Mouse (Mus musculus) myocyte (in vitro differentiated cells): ENCODE results near the gene Gpr55. TPM values are rescaled to one million over a fixed set of nuclear protein-coding genes. Genes with fewer than 3 reads are reported as not detected.

Source experiments
- H3K27me3 ChIP-seq: one replicate; pipeline ENCODE4 v1.6.1; 2011; ENCODE audit not compliant: control insufficient read depth, insufficient read depth, insufficient read length
- H3K36me3 ChIP-seq: one replicate; pipeline ENCODE4 v1.6.1; 2011; ENCODE audit not compliant: control insufficient read depth, insufficient read depth
- H3K4me2 ChIP-seq: one replicate; pipeline ENCODE4 v1.6.1; 2011; ENCODE audit warnings: low read depth, control low read depth
- H3K4me3 ChIP-seq: one replicate; pipeline ENCODE4 v1.5.1; 2011; ENCODE audit warnings: mild to moderate bottlenecking, control low read depth, moderate library complexity
- H3K79me2 ChIP-seq: one replicate; pipeline ENCODE4 v1.6.1; 2011; ENCODE audit not compliant: control insufficient read depth, insufficient read depth
- H3ac ChIP-seq: one replicate; pipeline ENCODE4 v1.6.1; 2011; ENCODE audit not compliant: control insufficient read depth, insufficient read length
- CEBPB ChIP-seq: IDR thresholded peaks from 2 replicates; pipeline ENCODE4 v1.6.1; 2011; ENCODE audit warnings: mild to moderate bottlenecking, moderate library complexity; ENCODE audit not compliant: poor library complexity, insufficient read depth, severe bottlenecking
- E2F4 ChIP-seq: IDR thresholded peaks from one replicate; pipeline ENCODE4 v1.6.1; 2011; ENCODE audit warnings: mild to moderate bottlenecking, control low read depth, moderate library complexity; ENCODE audit not compliant: insufficient read depth
- MAX ChIP-seq: IDR thresholded peaks from one replicate; pipeline ENCODE4 v1.6.1; 2011; ENCODE audit warnings: low read depth, mild to moderate bottlenecking, control low read depth
- MYOD1 ChIP-seq, 3 experiments: IDR thresholded peaks; one replicate each; pipeline ENCODE4 v1.6.1; 2011; ENCODE audit warnings: control low read depth in 2 of 3, low read depth in 2 of 3, mild to moderate bottlenecking in 2 of 3, moderate library complexity in 1 of 3; ENCODE audit not compliant: insufficient read length in 2 of 3, control insufficient read depth in 1 of 3
- MYOG ChIP-seq, 3 experiments: IDR thresholded peaks; one replicate each; pipeline ENCODE4 v1.6.1; 2011; ENCODE audit warnings: control low read depth in 2 of 3, low read depth in 2 of 3, mild to moderate bottlenecking in 2 of 3; ENCODE audit not compliant: insufficient read length in 2 of 3, control insufficient read depth in 1 of 3, insufficient read depth in 1 of 3
- POLR2A ChIP-seq: IDR thresholded peaks from one replicate; pipeline ENCODE4 v1.6.1; 2011; ENCODE audit warnings: low read depth, mild to moderate bottlenecking, control low read depth, moderate library complexity; ENCODE audit not compliant: insufficient read length
- POLR2AphosphoS2 ChIP-seq: IDR thresholded peaks from one replicate; pipeline ENCODE4 v1.6.1; 2011; ENCODE audit warnings: low read depth, control low read depth; ENCODE audit not compliant: insufficient read length
- REST ChIP-seq: IDR thresholded peaks from one replicate; pipeline ENCODE4 v1.6.1; 2011; ENCODE audit warnings: mild to moderate bottlenecking, control low read depth, moderate library complexity; ENCODE audit not compliant: insufficient read depth, insufficient read length
- SRF ChIP-seq: IDR thresholded peaks from one replicate; pipeline ENCODE4 v1.6.1; 2011; ENCODE audit warnings: low read depth; ENCODE audit not compliant: control insufficient read depth, insufficient read length
- TCF12 ChIP-seq: IDR thresholded peaks from one replicate; pipeline ENCODE4 v1.6.1; 2011; ENCODE audit warnings: mild to moderate bottlenecking, control low read depth; ENCODE audit not compliant: poor library complexity, insufficient read depth, severe bottlenecking
- TCF3 ChIP-seq: IDR thresholded peaks from one replicate; pipeline ENCODE4 v1.6.1; 2011; ENCODE audit warnings: low read depth, control low read depth; ENCODE audit not compliant: insufficient read length
- USF1 ChIP-seq: IDR thresholded peaks from one replicate; pipeline ENCODE4 v1.6.1; 2011; ENCODE audit warnings: low read depth, mild to moderate bottlenecking, control low read depth, moderate library complexity
- polyA plus RNA-seq: library from polyadenylated mRNA; unstranded; fragments of >200 nt; fragmentation: generic; extraction: Trizol; gene quantifications from one replicate; pipeline ENCODE4 v1.2.1, GENCODE M21; 2012; ENCODE audit warnings: missing spikeins

Gene Gpr55
- polyA plus RNA-seq, 1 experiment, result not detected

DNA sequence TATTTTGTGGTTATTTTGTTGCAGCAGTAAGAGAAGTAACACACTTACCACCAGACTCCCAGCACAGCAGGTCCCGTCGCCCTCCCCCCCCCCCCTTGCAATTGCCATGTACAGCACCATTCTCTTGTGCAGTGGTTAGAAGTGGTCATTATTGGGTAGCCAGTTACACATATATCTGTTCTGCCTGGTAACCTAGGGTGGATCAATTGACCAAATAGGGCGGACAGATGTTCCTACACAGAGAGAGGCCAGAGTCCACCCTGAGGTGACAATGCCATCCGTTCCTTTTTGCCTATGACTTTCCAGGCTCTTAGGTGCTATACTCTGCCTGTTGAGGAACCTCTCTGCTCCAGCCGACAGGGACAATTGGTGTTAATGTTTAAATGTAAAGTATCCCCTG lies 35.6 kb downstream of the Gpr55 start:
- H3K36me3 ChIP-seq, result no peaks in the 10 kb centered on the region
- H3K4me2 ChIP-seq, result no peak overlapping the region
- H3K4me3 ChIP-seq, result no peak overlapping the region
- TF ChIP-seq CEBPB (no peak), REST (no peak), POLR2A (no peak), USF1 (no peak), MAX (no peak), TCF12 (no peak), MYOD1 (IDR thresholded peaks at IDR 0.05; ENCODE audit: control insufficient read depth in 1 of 3, insufficient read length in 2 of 3, low read depth in 2 of 3) (no peak), TCF3 (no peak), MYOG (IDR thresholded peaks at IDR 0.05; ENCODE audit: control insufficient read depth in 1 of 3, insufficient read depth in 1 of 3, insufficient read length in 2 of 3, low read depth in 2 of 3) (no peak), POLR2AphosphoS2 (no peak), SRF (no peak), E2F4 (no peak)
- no peaks in the 10 kb centered on the region for H3K79me2 ChIP-seq
- peaks cover 12% of the 10 kb centered on the region for H3K27me3 ChIP-seq
- H3ac ChIP-seq, result no peak overlapping the region

GRCm38 (mm10) chr1:85922865-85923211 lies 38.0 kb downstream of the Gpr55 start:
- H3K36me3 ChIP-seq, result no peaks in the 10 kb centered on the region
- H3K4me2 ChIP-seq, result no peak overlapping the region
- no peak for TF ChIP-seq REST
- no peak for TF ChIP-seq USF1
- TF ChIP-seq TCF3, result no peak
- no peak for TF ChIP-seq TCF12
- no peak for TF ChIP-seq SRF
- no peak for TF ChIP-seq MYOG (IDR thresholded peaks at IDR 0.05; ENCODE audit: control insufficient read depth in 1 of 3, insufficient read depth in 1 of 3, insufficient read length in 2 of 3, low read depth in 2 of 3)
- TF ChIP-seq E2F4, result no peak
- TF ChIP-seq MAX, result no peak
- H3ac ChIP-seq, result no peak overlapping the region
- no peak overlapping the region for H3K4me3 ChIP-seq
- no peaks in the 10 kb centered on the region for H3K79me2 ChIP-seq
- H3K27me3 ChIP-seq, result peaks cover 14% of the 10 kb centered on the region

GRCm38 (mm10) chr1:85922127-85922864 lies 38.5 kb downstream of the Gpr55 start:
- TF ChIP-seq USF1 (no peak), MYOG (IDR thresholded peaks at IDR 0.05; ENCODE audit: control insufficient read depth in 1 of 3, insufficient read depth in 1 of 3, insufficient read length in 2 of 3, low read depth in 2 of 3) (no peak), MYOD1 (IDR thresholded peaks at IDR 0.05; ENCODE audit: control insufficient read depth in 1 of 3, insufficient read length in 2 of 3, low read depth in 2 of 3) (no peak)
- no peaks in the 10 kb centered on the region for H3K36me3 ChIP-seq

GRCm38 (mm10) chr1:85921725-85922124 lies 39.1 kb downstream of the Gpr55 start:
- TF ChIP-seq POLR2AphosphoS2 (no peak), MYOD1 (IDR thresholded peaks at IDR 0.05; ENCODE audit: control insufficient read depth in 1 of 3, insufficient read length in 2 of 3, low read depth in 2 of 3) (no peak), SRF (no peak), POLR2A (no peak), TCF3 (no peak), MAX (no peak), REST (no peak), MYOG (IDR thresholded peaks at IDR 0.05; ENCODE audit: control insufficient read depth in 1 of 3, insufficient read depth in 1 of 3, insufficient read length in 2 of 3, low read depth in 2 of 3) (no peak), CEBPB (no peak), USF1 (no peak), TCF12 (no peak), E2F4 (no peak)
- no peak overlapping the region for H3K4me3 ChIP-seq
- H3K27me3 ChIP-seq, result peaks cover 15% of the 10 kb centered on the region
- no peak overlapping the region for H3K4me2 ChIP-seq
- H3ac ChIP-seq, result no peak overlapping the region
- H3K79me2 ChIP-seq, result no peaks in the 10 kb centered on the region
- no peaks in the 10 kb centered on the region for H3K36me3 ChIP-seq

More at GRCm38 (mm10) chr1:85922127-85922864, 38.5 kb downstream of the Gpr55 start:
- Histone ChIP-seq H3K79me2 (no peaks in the 10 kb centered on the region), H3K4me3 (no peak overlapping the region), H3K4me2 (no peak overlapping the region), H3ac (no peak overlapping the region), H3K27me3 (peaks cover 15% of the 10 kb centered on the region)

- Histone ChIP-seq H3K4me3 (no peak overlapping the region), H3K79me2 (no peaks in the 10 kb centered on the region), H3K36me3 (no peaks in the 10 kb centered on the region), H3ac (no peak overlapping the region), H3K4me2 (no peak overlapping the region), H3K27me3 (peaks cover 15% of the 10 kb centered on the region)
- TF ChIP-seq CEBPB, result no peak
- no peak for TF ChIP-seq MYOD1 (IDR thresholded peaks at IDR 0.05; ENCODE audit: control insufficient read depth in 1 of 3, insufficient read length in 2 of 3, low read depth in 2 of 3)
- TF ChIP-seq SRF, result no peak
- TF ChIP-seq TCF3, result no peak
- TF ChIP-seq E2F4, result no peak
- TF ChIP-seq REST, result no peak
- no peak for TF ChIP-seq POLR2AphosphoS2
These were observed 41.2 kb downstream of the Gpr55 start for GRCm38 (mm10) chr1:85919621-85920020.
